Mouse (Mus musculus) heart, postnatal 0 days (tissue): ENCODE measurements at regions not wholly inside any gene's neighbourhood (a gene's known extent, or its start where the extent isn't known, plus 50 kb on each side); places are given as distances from the start of the nearest gene placed in this dataset.
"Not testable (repeated sequence)": the region's sequence is repeated elsewhere in the genome, so short reads cannot be mapped to it uniquely, and the experiment has no call there.

Experiments used
- CTCF ChIP-seq: IDR thresholded peaks from 2 replicates; pipeline ENCODE4 v1.5.1; 2016; ENCODE audit warnings: antibody characterized with exemption, control low read depth, low read depth
- EP300 ChIP-seq: IDR thresholded peaks from 2 replicates; pipeline ENCODE4 v1.6.1; 2016; ENCODE audit warnings: antibody characterized with exemption, low read depth

GRCm38 (mm10) chr12:40966723-40967122 lies 57.2 kb upstream of the Immp2l start:
- TF ChIP-seq CTCF, EP300: not testable (repeated sequence)
